Mouse (Mus musculus) kidney, adult 18-20 months (tissue): ENCODE measurements around the gene Ppp1r9b.
A peak's percentile ranks its signal among the peaks of the same experiment; 100 is the strongest.

Experiments used
- DNase-seq: peaks from one replicate; pipeline ENCODE4 v3.0.0; 2021

Ppp1r9b gene

DNA sequence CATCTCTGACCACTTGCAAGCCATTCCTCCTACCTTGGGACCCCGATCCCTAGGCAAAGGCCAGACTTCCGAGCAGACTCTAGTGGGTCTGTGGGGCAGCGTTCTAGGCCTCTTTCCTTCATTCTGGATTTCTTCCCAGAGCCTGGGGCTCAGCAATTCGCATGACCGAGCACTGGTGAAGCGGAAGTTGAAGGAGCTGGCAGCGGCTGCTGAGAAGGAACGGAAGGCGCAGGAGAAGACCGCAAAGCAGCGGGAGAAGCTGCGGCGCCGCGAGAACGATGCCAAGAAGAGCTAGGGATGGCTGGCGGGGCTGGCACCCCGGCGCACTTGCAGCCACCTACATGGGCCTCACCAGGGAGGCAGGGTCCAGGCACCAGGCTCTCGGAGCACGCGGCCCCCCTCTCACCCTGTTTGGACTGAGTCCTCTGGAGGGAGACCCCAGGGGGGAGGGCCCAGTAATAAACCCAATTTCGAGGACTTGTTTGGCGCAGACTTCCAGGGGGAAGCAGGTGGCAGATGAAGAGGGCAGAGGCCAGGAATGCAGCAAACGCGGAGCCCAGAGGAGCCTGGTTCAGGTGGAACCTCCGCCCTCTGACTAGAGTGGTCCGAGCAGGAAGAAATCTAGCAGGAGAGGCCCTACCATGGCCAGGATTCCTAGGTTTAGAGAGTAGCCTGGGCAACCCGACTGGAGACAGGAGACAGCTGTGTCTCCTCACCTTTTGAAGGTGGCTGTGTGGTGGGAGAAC lies 33.8 kb downstream of the Ppp1r9b start:
- peak; percentile 69 for DNase-seq

DNA sequence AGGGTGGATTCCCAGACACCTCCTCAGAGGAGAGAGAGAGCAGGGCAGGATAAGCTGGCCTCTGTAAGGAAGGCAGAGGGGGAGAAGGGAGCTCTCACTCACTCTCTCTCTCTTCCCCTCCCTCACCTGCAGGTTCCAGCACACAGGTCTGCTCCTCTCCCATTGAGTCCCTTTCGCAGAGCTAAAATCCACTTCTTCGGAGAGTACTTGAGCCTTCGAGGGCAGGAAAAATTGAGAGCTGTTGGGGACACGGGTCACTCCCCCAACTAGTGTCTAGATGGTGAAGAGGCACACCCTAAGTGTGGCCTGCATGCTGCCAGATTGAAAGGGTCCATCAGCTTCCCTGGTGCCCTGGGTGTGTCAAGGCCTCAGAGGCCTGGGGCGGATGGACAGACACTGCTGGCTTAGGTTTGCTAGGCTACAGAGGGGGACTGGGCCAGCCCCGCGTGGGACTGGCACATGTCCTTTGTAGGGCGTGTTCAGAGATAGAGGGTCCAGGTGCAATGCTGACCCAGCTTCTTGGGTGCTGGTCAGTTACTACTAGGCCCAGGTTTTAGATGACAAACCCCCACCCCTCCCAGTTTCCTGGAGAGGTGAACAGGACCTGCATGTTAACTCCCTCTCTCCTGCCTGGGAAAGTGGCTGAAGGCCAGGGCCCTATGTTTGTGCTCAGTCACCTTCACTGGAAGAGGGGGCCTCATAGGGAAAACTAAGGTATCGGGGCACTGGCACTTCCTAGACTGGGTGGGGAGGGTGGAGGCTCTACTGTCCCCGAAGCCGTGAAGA lies 34.6 kb downstream of the Ppp1r9b start:
- DNase-seq = no peak

DNA sequence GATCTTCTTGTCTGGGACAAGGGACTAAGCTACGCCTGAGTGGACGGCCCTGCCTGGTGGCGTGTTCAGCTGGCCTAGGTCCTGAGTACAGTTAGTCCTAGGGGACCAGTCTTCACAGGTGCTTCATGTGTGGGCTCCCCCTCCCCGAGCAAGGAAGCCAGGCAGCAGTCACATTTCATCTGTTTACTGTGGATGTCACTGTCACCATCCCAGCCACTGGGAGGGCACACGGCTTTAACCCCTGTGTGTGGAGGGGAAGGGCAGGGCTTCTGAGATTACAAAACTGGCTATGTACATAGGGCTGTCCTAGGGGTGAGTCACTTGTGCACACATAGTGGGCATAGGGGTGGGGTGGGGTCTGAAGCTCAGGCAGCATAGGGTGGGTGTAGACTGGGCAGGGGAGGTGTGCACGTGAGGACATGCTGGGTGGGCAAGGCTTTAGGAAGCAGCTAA lies 35.3 kb downstream of the Ppp1r9b start:
- no peak for DNase-seq

DNA sequence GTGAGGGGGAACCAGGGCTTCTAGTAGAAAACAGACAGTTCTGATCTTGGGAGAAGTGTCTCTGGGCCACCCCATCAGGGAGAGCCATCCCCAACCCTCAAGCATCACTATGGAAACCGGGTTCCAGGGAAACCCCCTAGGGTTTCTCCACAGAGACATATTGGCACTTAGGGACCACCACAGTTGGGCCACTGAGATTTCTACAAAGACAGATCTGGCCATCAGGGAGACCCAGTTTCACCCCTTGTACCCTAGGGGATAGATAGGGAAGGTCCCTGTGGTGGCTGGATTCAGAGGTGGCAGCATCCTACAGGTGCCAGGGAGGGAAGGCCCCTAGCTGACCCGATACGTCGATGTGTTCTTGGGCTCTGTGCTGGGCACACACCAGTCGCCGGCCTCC lies 36.0 kb downstream of the Ppp1r9b start:
- DNase-seq = no peak

DNA sequence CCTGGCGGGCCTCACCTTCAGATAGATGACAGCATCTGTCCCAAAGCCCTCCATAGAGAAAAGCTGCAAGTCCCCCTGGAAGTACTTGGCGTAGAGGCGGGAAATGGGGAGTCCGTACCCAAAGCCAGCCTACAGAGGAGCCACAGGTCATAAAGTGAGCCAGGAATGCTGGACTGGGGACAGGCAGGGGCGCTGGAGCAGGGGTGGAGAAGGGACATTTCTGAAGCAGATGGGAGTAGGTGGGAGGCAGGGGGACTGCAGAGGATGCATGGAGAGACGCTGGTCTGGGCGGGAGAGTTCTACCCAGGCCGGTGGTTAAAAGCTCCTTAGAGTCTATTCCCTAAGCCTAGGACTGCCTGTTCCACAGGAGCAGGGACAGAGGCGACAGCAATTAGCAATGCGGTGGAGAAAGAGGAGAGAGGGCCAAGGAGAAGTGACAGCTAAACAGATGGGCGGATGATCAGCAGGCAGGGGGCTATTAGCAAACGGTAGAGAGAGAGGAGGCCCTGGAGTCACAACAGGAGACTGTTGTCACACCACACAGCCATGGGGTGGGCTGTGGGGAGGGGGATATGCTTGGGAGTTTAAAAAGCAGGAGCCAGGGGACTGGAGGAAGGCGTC lies 37.1 kb downstream of the Ppp1r9b start:
- no peak for DNase-seq

DNA sequence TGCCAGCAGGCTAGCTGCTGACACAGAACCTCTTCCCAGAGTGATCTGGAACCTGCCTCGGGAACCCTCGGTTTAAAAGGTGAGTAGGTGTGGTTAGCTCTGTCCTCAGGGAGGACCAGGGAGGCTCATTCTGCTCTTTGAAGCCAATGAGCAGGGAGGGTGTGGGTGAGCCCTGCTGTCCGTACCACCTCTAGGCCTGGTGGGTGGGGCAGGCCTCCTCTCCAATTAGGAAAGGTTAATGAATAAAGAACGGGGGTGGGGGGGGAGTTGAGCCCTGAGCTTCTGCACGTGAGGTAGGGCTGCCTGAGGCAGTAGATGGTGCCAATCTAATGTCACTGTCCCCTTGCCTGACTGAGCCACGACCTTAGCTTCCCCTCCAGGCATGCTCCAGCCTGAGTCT lies 42.1 kb downstream of the Ppp1r9b start:
- DNase-seq = peak; percentile 57

DNA sequence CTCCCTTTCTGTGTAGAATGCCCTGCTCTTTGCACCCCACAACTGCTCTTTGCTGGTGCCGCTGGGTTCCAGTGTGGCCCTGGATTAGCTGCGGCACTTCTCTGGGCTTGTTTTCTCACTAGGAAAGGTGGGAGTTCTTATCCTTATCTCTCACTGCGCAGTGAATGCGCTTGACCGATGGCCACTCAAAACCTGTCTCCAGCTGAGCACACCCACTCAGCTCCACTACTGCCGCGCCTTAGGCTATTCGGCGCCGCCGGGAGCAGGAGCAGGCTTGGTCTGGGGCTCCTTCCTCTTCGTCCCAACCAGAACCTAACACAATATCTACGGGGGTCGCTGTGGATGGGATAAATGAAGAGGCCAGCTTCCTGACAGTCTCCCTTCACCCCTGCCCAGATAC lies 42.8 kb downstream of the Ppp1r9b start:
- no peak for DNase-seq

DNA sequence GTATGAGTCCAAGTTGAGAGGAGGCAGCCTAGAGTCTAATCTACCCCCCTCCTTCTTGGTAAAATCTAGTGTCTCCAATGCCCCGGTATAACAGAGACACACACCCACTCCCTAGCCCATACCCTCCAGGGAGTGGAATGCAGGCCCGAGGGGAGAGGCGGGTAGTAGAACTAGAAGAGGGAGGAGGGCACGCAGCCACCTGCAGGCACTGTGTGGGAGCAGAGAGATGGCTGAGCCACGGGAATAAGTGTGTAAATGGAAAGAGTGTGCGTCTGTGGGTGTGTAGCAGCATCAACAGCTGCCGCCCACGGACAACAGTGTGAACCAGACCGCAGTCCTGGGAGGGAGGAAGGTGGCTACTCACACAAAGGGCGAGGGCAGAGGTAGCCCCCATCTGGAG lies 44.1 kb downstream of the Ppp1r9b start:
- no peak for DNase-seq

DNA sequence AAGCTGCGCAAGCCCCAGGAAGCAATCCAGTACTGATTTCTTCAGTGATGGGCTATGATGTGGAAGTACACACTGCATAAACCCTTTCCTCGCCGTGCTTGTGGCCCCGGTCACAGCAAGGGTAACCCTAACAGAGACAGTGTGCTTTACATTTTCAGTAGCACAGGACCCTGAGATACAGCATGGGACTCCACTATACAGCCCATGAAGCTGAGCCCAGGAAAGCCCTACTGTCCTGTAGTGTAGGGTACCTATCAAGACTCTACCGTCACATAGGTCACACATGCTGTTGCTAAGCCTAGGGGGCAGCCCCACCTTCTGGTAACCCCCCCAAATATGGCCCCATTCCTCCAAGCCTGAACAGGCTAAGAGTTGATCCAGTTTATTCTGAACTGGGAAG lies 45.7 kb downstream of the Ppp1r9b start:
- DNase-seq = no peak

DNA sequence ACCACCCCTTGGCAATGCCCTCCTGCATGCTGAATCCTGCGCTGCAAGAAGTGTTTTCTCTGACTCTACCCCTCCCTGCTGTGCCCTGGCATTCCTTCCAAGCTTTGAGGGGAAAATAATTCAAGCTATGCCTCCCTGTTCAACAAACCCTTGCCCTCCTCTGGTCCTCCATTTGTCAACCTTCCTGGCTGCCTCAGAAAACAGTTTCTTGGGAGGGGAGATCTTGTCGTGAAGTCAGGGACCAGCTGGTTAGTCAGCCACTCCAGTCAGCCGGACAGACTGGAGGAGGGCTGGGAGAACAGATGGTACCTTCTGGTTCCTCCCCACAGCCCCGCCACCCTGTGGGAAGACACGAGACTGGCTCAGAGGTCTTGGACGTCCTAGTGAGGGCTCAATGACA lies 46.5 kb downstream of the Ppp1r9b start:
- DNase-seq = no peak

DNA sequence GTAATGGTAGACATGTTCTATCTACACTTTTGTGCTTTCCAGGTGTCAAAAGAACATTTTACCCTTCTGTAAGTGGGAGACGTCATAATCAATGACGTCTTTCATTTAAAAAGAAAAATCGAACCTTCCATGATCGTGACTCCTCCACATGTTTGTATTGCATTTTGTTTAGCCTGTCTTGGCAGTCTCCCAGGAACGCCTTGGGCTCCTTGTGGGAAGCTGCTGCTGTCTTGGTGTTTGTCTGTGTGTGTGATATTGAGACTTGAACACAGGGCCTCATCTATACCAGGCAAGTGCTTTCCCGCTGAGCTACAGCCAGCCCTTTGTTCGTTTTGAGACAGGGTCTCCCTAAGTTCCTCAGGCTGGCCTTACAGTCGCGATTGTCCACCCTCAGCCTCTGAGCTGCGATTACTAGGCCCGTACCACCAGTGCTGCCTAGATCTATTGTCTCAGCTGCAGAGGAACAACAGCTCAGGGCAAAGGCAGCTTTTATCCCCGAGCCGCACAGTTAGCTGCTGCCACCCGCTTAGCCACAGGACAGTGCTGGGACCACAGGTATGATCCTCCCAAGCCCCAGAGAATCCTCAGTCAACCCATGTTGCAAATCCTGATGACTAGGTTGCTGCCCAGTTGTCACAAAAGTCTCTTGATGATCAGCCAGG lies 47.5 kb downstream of the Ppp1r9b start:
- peak; percentile 46 for DNase-seq

DNA sequence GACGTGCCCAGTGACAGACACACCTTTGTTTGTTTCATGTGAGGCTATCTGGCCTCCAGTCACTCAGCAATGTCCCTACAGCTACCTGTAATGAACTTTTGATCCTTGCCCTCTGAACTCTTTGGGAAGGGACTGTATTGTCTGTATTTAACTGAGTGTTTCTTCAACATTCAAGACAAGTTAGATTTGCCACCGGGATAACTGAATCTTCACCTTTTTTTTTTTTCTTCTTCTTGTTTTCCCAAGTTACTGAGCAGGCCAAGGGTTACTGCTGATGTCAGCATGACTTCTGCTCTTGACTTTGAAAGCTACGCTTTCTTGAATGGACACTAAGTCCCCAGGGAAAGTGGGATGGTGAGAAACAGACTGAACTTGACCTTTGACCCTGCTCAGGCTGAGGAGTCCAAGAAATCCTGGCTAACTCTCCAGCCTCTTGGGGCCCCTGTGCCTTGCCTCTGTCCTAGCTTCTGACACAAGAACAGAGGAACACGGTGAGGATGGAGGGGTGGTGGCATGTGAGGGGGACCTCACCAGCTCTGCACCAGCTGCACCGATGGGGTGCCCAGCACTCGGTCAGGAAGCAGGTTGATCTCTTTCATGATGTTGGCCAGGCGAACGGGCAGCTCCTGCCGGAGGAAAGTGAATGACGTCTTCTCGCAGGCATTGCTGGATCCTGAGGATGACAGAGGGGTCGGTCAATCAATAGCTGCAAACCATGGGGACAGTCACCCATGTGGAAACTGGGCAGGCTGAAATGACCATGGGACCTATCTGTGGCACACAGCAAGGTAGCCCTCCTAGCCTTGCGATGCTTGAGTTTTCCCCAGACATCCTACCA lies 48.2 kb downstream of the Ppp1r9b start:
- DNase-seq = peak; percentile 67

DNA sequence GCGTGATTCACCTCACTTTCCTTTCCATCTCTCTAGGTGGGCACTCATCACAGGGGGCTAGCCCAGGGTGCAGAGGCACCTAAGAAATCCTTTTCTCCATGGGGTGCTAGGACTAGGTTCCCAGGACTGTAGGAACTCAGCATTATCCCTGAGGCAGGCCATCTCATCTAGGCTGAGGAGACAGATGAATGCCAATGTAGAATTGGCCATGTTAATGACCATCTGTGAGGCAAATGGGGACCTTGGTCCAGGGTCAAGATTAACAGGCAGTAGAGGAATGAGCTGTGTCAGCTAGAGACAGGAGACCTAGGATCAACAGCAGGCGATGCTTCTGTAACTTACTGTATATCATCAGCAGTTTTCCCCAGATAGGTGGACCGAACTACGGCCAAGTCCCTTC lies 48.9 kb downstream of the Ppp1r9b start:
- DNase-seq = peak; percentile 53

DNA sequence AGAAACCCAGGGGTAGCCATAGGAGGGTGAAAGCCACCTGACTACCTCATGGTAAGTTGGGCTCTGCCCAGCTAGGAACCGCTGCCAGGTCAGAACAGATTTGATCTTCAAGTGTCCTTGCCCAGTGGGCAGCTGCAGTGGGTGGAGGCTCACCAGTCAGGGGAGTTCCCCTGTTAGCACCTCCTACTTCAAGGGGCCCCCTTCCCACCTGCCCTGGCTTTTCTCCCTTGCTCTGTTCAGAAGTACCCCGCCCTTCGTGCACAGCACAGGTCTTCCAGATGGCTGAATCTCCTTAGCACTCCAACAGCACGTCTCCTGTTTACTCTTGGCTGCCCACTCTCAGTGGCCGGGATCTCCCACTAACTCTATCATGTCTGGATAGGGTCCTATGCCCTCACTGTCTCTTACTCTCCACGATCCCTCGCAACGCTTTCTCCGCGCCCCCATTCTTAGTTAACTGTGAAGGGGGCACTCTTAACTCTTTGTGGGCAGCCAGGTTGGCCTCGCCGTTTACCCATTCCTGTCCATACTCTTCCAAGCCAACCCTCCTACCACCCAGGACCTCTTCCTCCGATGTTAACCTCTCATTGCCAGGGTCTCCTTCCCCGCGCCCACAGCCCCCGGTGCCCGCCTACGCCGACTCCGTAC lies 49.8 kb downstream of the Ppp1r9b start:
- DNase-seq = peak; percentile 91

DNA sequence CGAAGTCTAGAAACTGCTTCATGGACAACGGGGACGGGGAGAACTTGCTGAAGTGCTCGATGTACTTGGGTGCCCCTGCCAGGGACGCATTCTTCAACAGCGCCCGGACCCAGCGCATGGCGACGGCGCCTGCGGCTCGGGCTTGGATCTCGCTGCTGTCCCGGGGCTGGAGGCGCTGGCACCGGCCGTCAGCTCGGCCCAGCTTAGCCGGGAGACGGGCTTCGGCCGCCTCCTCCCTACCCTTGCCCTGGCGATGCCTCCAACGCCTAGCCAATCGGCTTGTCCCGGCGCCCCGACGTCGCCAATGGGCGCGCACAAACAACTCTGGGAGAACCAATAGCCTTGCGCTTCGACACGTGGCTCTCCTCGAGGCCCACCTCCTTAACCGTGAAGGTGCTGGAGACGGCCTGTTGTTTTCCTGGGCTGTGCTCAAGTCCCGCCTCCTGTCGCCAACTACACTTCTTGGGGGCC lies 50.3 kb downstream of the Ppp1r9b start, which contains the start of gene Pdk2:
Gene Pdk2, minus strand, starts transcription at position 216 of the 471 bp plus-strand sequence.
- peak; percentile 95 for DNase-seq

DNA sequence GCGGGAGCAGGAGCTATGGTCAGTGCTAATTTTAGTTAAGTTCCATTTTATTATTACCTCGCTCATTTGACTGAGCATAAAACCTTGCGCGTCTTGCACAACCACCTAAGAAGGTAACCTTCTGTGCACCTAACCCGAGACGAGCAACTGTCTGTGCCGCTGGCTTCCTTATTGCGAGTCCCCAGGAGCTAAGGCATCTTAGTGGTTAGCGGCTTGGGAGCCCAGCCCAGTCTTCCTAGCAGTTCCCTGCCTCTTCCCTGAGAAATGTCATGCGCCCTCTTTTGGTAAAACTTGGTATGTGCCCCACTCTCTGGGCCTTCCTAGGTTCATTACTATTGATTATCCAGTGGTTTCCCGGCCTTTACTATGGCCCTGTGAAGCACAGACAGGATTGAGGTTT lies 51.3 kb downstream of the Ppp1r9b start:
- DNase-seq = peak; percentile 88

DNA sequence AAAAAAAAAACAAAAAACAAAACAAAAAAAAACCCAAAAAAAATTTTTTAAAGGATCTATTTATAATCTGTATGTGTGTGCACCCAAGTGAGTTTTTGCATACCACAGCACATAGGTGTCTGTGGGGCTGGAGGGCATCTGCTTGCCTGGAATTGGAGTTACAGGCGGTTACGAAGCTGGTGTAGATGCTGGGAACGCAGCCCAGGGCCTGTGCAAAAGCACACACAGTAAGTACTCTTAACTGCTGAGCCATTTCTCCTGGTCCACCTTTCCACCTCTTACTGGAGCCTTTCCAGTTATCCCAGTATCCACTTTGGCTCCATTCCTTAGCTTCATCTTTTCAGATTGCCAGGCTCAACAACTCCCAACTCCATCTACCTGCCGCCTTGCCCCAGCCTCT lies 52.2 kb downstream of the Ppp1r9b start:
- no peak for DNase-seq

DNA sequence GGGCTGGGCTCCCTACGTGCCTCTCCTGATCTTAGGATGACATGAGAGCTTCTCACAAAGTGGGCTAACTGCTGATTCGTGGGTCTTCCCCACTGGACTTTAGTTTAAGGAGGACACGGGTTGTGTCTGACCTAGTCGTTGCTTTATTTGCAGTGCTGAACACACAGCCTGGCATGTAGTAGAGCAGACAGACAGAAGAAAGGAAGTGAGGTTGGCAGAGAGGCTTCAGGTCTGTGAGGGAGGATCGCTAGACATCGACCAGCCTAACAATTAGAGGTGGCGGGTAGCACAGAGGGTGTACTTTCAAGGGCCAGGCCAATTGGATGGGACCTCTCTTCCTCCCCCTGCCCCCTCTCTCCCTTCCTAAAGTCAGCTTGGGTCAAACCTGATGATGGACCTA lies 52.8 kb downstream of the Ppp1r9b start:
- DNase-seq = no peak

DNA sequence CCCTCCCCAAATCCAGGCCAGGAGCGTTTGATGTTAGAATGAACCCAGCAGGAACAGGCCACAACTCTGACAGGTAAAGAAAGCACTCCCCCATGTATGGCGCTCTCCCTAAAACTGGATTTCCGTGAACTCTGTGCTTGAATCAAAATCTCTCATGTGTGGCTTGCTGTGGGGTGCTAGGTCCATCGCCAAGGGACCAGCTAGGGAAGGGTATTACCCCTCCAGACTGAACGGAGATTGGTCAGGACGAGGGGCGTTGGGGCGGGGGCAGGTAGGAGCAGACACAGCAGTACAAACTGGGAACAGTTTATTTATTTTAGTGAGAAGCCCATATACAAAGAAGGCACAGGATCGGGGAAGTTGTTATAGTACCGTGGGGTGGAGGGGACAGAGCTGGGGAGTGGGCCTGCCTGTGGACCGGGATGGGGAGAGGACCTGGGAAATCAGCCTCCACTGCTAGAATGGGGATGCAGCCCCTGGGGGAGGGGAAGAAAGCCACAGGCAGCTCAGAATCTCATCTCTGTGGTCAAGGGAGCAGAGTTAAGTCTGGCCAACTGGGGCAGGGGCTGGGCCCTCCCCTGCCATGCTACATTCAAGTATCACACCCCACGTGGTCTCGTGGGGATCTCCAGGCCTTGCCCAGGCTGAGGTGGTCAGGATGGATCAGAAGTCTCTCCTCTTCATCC lies 53.5 kb downstream of the Ppp1r9b start:
- DNase-seq = no peak

DNA sequence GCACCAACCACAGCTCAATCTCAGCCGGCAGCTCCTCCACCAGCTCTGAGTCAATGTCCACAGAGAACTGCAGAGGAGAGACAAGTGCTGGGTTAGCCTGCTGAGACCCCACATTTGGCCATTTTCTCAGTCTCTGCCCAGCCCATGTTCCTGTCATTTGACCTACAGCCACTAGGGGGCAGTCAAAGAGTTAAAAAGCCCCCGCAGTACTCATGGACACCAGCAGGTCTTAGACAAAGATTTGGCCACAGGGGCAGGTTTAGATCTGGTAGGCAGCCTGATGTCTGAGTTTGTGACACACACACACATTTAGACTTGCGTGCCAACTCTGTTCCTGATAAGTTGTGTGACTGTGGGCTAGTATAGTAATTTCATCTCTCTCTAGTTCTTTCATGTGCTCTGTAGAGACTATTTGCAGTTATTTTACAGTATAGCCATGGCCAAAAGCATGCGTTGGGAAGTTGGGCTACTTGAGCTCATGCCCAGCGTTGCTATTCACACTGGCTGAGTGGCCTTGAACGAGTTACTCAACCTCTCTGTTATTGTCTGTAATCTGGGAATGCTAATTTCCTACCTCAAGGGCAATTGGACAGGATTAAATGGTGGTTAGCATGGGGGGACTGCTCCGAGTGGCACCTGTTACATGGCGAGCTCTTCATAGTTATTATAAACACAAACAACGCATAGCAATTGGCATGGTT lies 56.3 kb downstream of the Ppp1r9b start:
- peak; percentile 62 for DNase-seq
